Mouse (Mus musculus): Measurements from ENCODE around the gene Tha1. TPM values are rescaled to one million over a fixed set of nuclear protein-coding genes. Genes with fewer than 3 reads are reported as not detected.

Tha1 gene
- polyA plus RNA-seq (2015; fragmentation: Illumina TruSeq; extraction: RNeasy Lipid Tissue Mini Kit (QIAGEN cat#74804); ENCODE audit: low read depth, low replicate concordance), result 4.3 TPM

GRCm38 (mm10) chr11:117872861-117873608 lies at the start of gene Tha1:
TSS of gene Tha1 (minus strand) at chr11:117873481.

GRCm38 (mm10) chr11:117860601-117861000 lies 12.7 kb downstream of the Tha1 start, which contains the start of gene Tmem235:
TSS of gene Tmem235 (plus strand) at chr11:117860752.

GRCm38 (mm10) chr11:117848985-117849671 lies 24.2 kb downstream of the Tha1 start, which contains the start of gene Birc5:
TSS of gene Birc5 (plus strand) at chr11:117849251.

GRCm38 (mm10) chr11:117825333-117826101 lies 47.8 kb downstream of the Tha1 start, which contains the start of the genes Afmid and Tk1:
TSS of gene Afmid (plus strand) at chr11:117825924.
TSS of gene Tk1 (minus strand) at chr11:117826092.

Other genes with a start within 250 kb of the Tha1 start
- gene Tnrc6c, start 219.2 kb downstream of the Tha1 start, polyA plus RNA-seq (2015; fragmentation: Illumina TruSeq; extraction: RNeasy Lipid Tissue Mini Kit (QIAGEN cat#74804); ENCODE audit: low read depth, low replicate concordance), result 28.8 TPM
- 0.55 TPM for gene Tmc8, start 91.4 kb downstream of the Tha1 start, polyA plus RNA-seq (2015; fragmentation: Illumina TruSeq; extraction: RNeasy Lipid Tissue Mini Kit (QIAGEN cat#74804); ENCODE audit: low read depth, low replicate concordance)
- gene Tmc6, start 91.3 kb downstream of the Tha1 start, polyA plus RNA-seq (2015; fragmentation: Illumina TruSeq; extraction: RNeasy Lipid Tissue Mini Kit (QIAGEN cat#74804); ENCODE audit: low read depth, low replicate concordance), result 8.8 TPM
- gene 6030468B19Rik, start 75.8 kb downstream of the Tha1 start, polyA plus RNA-seq (2015; fragmentation: Illumina TruSeq; extraction: RNeasy Lipid Tissue Mini Kit (QIAGEN cat#74804); ENCODE audit: low read depth, low replicate concordance), result not detected
- 0.86 TPM for gene Gm20708, start 63.8 kb downstream of the Tha1 start, polyA plus RNA-seq (2015; fragmentation: Illumina TruSeq; extraction: RNeasy Lipid Tissue Mini Kit (QIAGEN cat#74804); ENCODE audit: low read depth, low replicate concordance)
- gene Syngr2, start 63.8 kb downstream of the Tha1 start, polyA plus RNA-seq (2015; fragmentation: Illumina TruSeq; extraction: RNeasy Lipid Tissue Mini Kit (QIAGEN cat#74804); ENCODE audit: low read depth, low replicate concordance), result 14.0 TPM
- gene Afmid, start 47.6 kb downstream of the Tha1 start, polyA plus RNA-seq (2015; fragmentation: Illumina TruSeq; extraction: RNeasy Lipid Tissue Mini Kit (QIAGEN cat#74804); ENCODE audit: low read depth, low replicate concordance), result 2.1 TPM
- gene Tk1, start 47.4 kb downstream of the Tha1 start, polyA plus RNA-seq (2015; fragmentation: Illumina TruSeq; extraction: RNeasy Lipid Tissue Mini Kit (QIAGEN cat#74804); ENCODE audit: low read depth, low replicate concordance), result 0.68 TPM
- 2.9 TPM for gene Birc5, start 24.2 kb downstream of the Tha1 start, polyA plus RNA-seq (2015; fragmentation: Illumina TruSeq; extraction: RNeasy Lipid Tissue Mini Kit (QIAGEN cat#74804); ENCODE audit: low read depth, low replicate concordance)
- not detected for gene Tmem235, start 12.7 kb downstream of the Tha1 start, polyA plus RNA-seq (2015; fragmentation: Illumina TruSeq; extraction: RNeasy Lipid Tissue Mini Kit (QIAGEN cat#74804); ENCODE audit: low read depth, low replicate concordance)
- 2.1 TPM for gene Socs3, start 96.6 kb upstream of the Tha1 start, polyA plus RNA-seq (2015; fragmentation: Illumina TruSeq; extraction: RNeasy Lipid Tissue Mini Kit (QIAGEN cat#74804); ENCODE audit: low read depth, low replicate concordance)
- gene Pgs1, start 112.8 kb upstream of the Tha1 start, polyA plus RNA-seq (2015; fragmentation: Illumina TruSeq; extraction: RNeasy Lipid Tissue Mini Kit (QIAGEN cat#74804); ENCODE audit: low read depth, low replicate concordance), result 64.0 TPM

Data from brain, adult 10 weeks (tissue).